Comparison of ENCODE assay signal across 1 mouse cellular context in the genomic region with DNA sequence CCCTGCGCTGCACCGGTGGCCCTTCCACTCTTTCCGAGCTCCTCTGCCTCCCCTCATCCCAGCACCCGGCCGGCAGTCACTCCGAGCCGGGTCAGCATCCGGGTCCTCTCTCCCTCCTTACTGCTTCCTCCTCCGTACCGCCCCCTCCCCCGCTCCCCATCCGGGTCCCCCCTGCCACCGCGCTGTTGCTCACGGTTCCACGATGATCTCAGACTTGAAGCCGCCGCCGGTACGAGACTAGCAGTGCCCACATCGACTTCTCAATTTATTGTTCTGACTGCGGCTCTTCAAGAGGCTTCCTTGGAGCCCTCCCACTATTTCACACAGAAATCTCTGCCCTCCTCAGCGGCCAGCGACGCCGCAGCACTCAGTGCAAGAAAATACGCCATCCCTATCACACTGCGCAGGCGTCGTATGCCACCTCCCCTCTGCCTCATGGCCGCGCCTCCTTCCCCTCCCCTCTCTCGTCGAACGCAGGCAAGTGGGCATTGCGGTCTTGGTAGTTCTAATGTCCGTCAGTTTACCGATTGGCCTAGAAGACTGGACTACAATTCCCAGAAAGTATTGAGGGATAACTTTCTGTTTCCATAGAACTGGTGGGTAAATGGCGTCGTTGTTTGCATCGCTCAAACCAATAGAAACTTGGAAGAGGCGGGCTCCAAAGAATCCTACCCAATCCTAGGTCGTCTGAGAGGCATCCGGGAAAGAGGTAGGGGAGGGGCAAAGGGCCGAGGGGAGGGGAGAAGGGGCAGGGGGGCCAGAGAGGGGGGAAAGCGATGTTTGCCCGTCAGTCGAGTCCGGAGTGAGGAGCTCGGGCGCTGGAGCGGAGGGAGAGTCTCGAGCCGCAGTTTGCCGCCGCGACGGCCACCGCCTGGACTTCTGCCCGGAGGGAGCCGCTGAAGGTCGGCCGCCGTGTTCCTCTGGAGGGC.
TF ChIP-seq lines count a peak whose summit lies in the region.

A gene (plus strand): TSS at position 220 of the 929 bp plus-strand sequence.
A gene (minus strand): TSS at position 476 of the 929 bp plus-strand sequence.

TF ChIP-seq in MEL, 35 proteins besides CTCF, POLR2A, EP300 and RAD21 (continued from another document):
- TF ChIP-seq TCF12 (IDR thresholded peaks at IDR 0.05; ENCODE audit: low read depth, low read length) (peak; percentile 47), RCOR1 (IDR thresholded peaks at IDR 0.05; ENCODE audit: low read depth, low read length) (0 out of 2 replicates have a peak, but pooled peaks have one; percentile 15), MAFK (IDR thresholded peaks at IDR 0.05; ENCODE audit: borderline replicate concordance, low read depth, low read length) (no peak), MEF2A (IDR thresholded peaks at IDR 0.05; ENCODE audit: extremely low read depth, insufficient replicate concordance, low read depth, low read length, poor library complexity, severe bottlenecking) (no peak), ZC3H11A (IDR thresholded peaks at IDR 0.05; ENCODE audit: low read depth, low read length) (no peak), JUND (IDR thresholded peaks at IDR 0.05; ENCODE audit: low read depth, low read length) (no peak), SMC3 (IDR thresholded peaks at IDR 0.05; ENCODE audit: low read depth, low read length) (no peak), ELF1 (IDR thresholded peaks at IDR 0.05; ENCODE audit: low read depth, low read length) (peak; percentile 66), MXI1 (IDR thresholded peaks at IDR 0.05; ENCODE audit: low read depth, low read length) (peak; percentile 61; the same call in 1 of the 2 replicates), BHLHE40 (IDR thresholded peaks at IDR 0.05; ENCODE audit: borderline replicate concordance, low read depth, low read length) (no peak), UBTF (IDR thresholded peaks at IDR 0.05; ENCODE audit: borderline replicate concordance, insufficient read depth, low read depth, low read length) (0 out of 2 replicates have a peak, but pooled peaks have one; percentile 44), USF2 (IDR thresholded peaks at IDR 0.05; ENCODE audit: borderline replicate concordance in 1 of 2, insufficient read depth in 1 of 2, low read depth in 1 of 2, low read length in 2 of 2) (no peak), ZKSCAN1 (IDR thresholded peaks at IDR 0.05; ENCODE audit: low read depth, low read length) (no peak), MAZ (IDR thresholded peaks at IDR 0.05; ENCODE audit: low read depth, low read length) (peak; percentile 81; the same call in 1 of the 2 replicates), POLR2AphosphoS2 (IDR thresholded peaks at IDR 0.05; ENCODE audit: low read length) (peak; percentile 71; the same call in 1 of the 2 replicates), CHD1 (IDR thresholded peaks at IDR 0.05; ENCODE audit: low read depth, low read length) (no peak), MYC (IDR thresholded peaks at IDR 0.05; ENCODE audit: low read depth, low read length) (peak; percentile 59; the same call in 1 of the 2 replicates), NELFE (IDR thresholded peaks at IDR 0.05; ENCODE audit: low read depth, low read length) (peak; percentile 60), HCFC1 (IDR thresholded peaks at IDR 0.05; ENCODE audit: low read depth, low read length) (peak; percentile 97), GATA1 (IDR thresholded peaks at IDR 0.05; ENCODE audit: low read depth, low read length) (no peak), MAX (IDR thresholded peaks at IDR 0.05; ENCODE audit: low read length) (0 out of 2 replicates have a peak, but pooled peaks have one; percentile 16), TAL1 (IDR thresholded peaks at IDR 0.05; ENCODE audit: low read length) (no peak), ZNF384 (IDR thresholded peaks at IDR 0.05; ENCODE audit: low read depth, low read length) (no peak)
